Mouse (Mus musculus) neural tube, embryonic 14.5 days (tissue): ENCODE measurements around the gene Mbd6. TPM values are rescaled to one million over a fixed set of nuclear protein-coding genes. Genes with fewer than 3 reads are reported as not detected.

Experiments
- ATAC-seq: fragments of 200-750 bp; cut with Nextera tagmentation; 2 replicates; pipeline ENCODE4 v1.8.0; 2017; ENCODE audit warnings: low read depth, mild to moderate bottlenecking, moderate TSS enrichment, moderate library complexity
- H3K27ac ChIP-seq: fragments of 300-500 bp; sonication (generic); 2 replicates; pipeline ENCODE4 v1.5.1; 2014; ENCODE audit warnings: low read depth, mild to moderate bottlenecking, control low read depth, low read length, moderate library complexity, mixed read lengths
- H3K27me3 ChIP-seq: fragments of 300-500 bp; sonication (generic); 2 replicates; pipeline ENCODE4 v1.6.1; 2014; ENCODE audit warnings: low read length; ENCODE audit not compliant: control insufficient read depth, insufficient read depth
- H3K36me3 ChIP-seq: fragments of 300-500 bp; sonication (generic); 2 replicates; pipeline ENCODE4 v1.6.1; 2014; ENCODE audit warnings: low read length, mixed read lengths; ENCODE audit not compliant: control insufficient read depth, insufficient read depth
- H3K4me1 ChIP-seq: fragments of 300-500 bp; sonication (generic); 2 replicates; pipeline ENCODE4 v1.6.1; 2014; ENCODE audit warnings: low read length; ENCODE audit not compliant: control insufficient read depth, insufficient read depth
- H3K4me2 ChIP-seq: fragments of 300-500 bp; sonication (generic); 2 replicates; pipeline ENCODE4 v1.6.1; 2014; ENCODE audit warnings: mild to moderate bottlenecking, low read depth, low read length, control low read depth
- H3K4me3 ChIP-seq: fragments of 300-500 bp; sonication (generic); 2 replicates; pipeline ENCODE4 v1.5.1; 2014; ENCODE audit warnings: low read depth, low read length, control low read depth, mixed read lengths
- H3K9ac ChIP-seq: fragments of 300-500 bp; sonication (generic); replicated peaks from 2 replicates; pipeline ENCODE4 v1.6.1; 2014; ENCODE audit warnings: low read depth, mild to moderate bottlenecking, control low read depth, low read length, mixed read lengths
- H3K9me3 ChIP-seq: fragments of 300-500 bp; sonication (generic); 2 replicates; pipeline ENCODE4 v1.6.1; 2016; ENCODE audit warnings: low read length; ENCODE audit not compliant: control insufficient read depth
- WGBS: fragments of 180-500 bp; shearing (Covaris S2); extraction: QIAGEN DNeasy Blood & Tissue Kit; methylation state at CpG from one replicate; pipeline ENCODE4 v1.1.7; 2014; 5-methylcytosine and 5-hydroxymethylcytosine counted together
- polyA plus RNA-seq: library from polyadenylated mRNA; unstranded; fragments of >200 nt; fragmentation: Nextera tagmentation; extraction: Ambion mirVana; gene quantifications from 2 replicates; pipeline ENCODE4 v1.2.1, GENCODE M21; 2014

The Mbd6 gene
- polyA plus RNA-seq, 1 experiment from 2014 or later, result 17.4 TPM

GRCm38 (mm10) chr10:127274261-127275022 is 14.4 kb downstream of the Mbd6 start:
- H3K4me3 ChIP-seq, result no peak overlapping the region
- 91% methylated on average over 11 of the region's 11 CpGs for WGBS
- no peak for ATAC-seq
- peaks cover 78% of the 10 kb centered on the region for H3K36me3 ChIP-seq
- H3K9ac ChIP-seq, result no peak overlapping the region
- no peak overlapping the region for H3K4me2 ChIP-seq
- no peaks in the 10 kb centered on the region for H3K27me3 ChIP-seq
- no peaks in the 10 kb centered on the region for H3K9me3 ChIP-seq
- no peaks in the 10 kb centered on the region for H3K4me1 ChIP-seq
- no peak overlapping the region for H3K27ac ChIP-seq

GRCm38 (mm10) chr10:127272371-127272770 is 16.4 kb downstream of the Mbd6 start:
- H3K27me3 ChIP-seq, result no peaks in the 10 kb centered on the region
- H3K36me3 ChIP-seq, result peaks cover 64% of the 10 kb centered on the region
- 90% methylated on average over 5 of the region's 5 CpGs for WGBS
- no peak for ATAC-seq
- no peak overlapping the region for H3K9ac ChIP-seq
- H3K9me3 ChIP-seq, result no peaks in the 10 kb centered on the region
- H3K27ac ChIP-seq, result no peak overlapping the region
- H3K4me1 ChIP-seq, result peaks cover 16% of the 10 kb centered on the region
- no peak overlapping the region for H3K4me2 ChIP-seq
- H3K4me3 ChIP-seq, result no peak overlapping the region

- Histone ChIP-seq H3K4me1 (peaks cover 22% of the 10 kb centered on the region), H3K36me3 (peaks cover 44% of the 10 kb centered on the region), H3K9ac (no peak overlapping the region), H3K27ac (no peak overlapping the region), H3K4me2 (no peak overlapping the region), H3K4me3 (no peak overlapping the region), H3K27me3 (no peaks in the 10 kb centered on the region), H3K9me3 (no peaks in the 10 kb centered on the region)
- no peak for ATAC-seq
- 64% methylated on average over 4 of the region's 4 CpGs for WGBS
Observed at GRCm38 (mm10) chr10:127269884-127270283, 18.9 kb downstream of the Mbd6 start.

GRCm38 (mm10) chr10:127269036-127269435 is 19.8 kb downstream of the Mbd6 start:
- H3K27ac ChIP-seq, result no peak overlapping the region
- no peak overlapping the region for H3K4me3 ChIP-seq
- H3K9me3 ChIP-seq, result no peaks in the 10 kb centered on the region
- WGBS, result 57% methylated on average over 12 of the region's 12 CpGs
- peaks cover 43% of the 10 kb centered on the region for H3K36me3 ChIP-seq
- no peak for ATAC-seq
- peaks cover 22% of the 10 kb centered on the region for H3K4me1 ChIP-seq
- H3K9ac ChIP-seq, result peak overlapping the region; percentile 22; the same call in 1 of the 2 replicates
- 0 out of 2 replicates have a peak overlapping the region, but pooled peaks have one; percentile 21 for H3K4me2 ChIP-seq
- no peaks in the 10 kb centered on the region for H3K27me3 ChIP-seq

- peak overlapping the region; percentile 22; the same call in 1 of the 2 replicates for H3K9ac ChIP-seq
- H3K4me2 ChIP-seq, result peak overlapping the region; percentile 11; the same call in 1 of the 2 replicates
Observed at GRCm38 (mm10) chr10:127268401-127268800, 20.4 kb downstream of the Mbd6 start.

GRCm38 (mm10) chr10:127267318-127267717 is 21.5 kb downstream of the Mbd6 start:
- Histone ChIP-seq H3K9me3 (no peaks in the 10 kb centered on the region), H3K4me3 (peak overlapping the region; percentile 99), H3K27me3 (no peaks in the 10 kb centered on the region), H3K4me1 (peaks cover 22% of the 10 kb centered on the region), H3K4me2 (peak overlapping the region; percentile 93), H3K9ac (peak overlapping the region; percentile 99), H3K36me3 (peaks cover 27% of the 10 kb centered on the region), H3K27ac (no peak overlapping the region)
- no peak for ATAC-seq
- WGBS, result 70% methylated on average over 5 of the region's 5 CpGs

More at GRCm38 (mm10) chr10:127268401-127268800, 20.4 kb downstream of the Mbd6 start:
- peak overlapping the region; percentile 57; the same call in 1 of the 2 replicates for H3K27ac ChIP-seq
- H3K4me3 ChIP-seq, result no peak overlapping the region
- H3K9me3 ChIP-seq, result no peaks in the 10 kb centered on the region
- no peaks in the 10 kb centered on the region for H3K27me3 ChIP-seq
- 85% methylated on average over 5 of the region's 5 CpGs for WGBS
- H3K4me1 ChIP-seq, result peaks cover 22% of the 10 kb centered on the region
- peaks cover 37% of the 10 kb centered on the region for H3K36me3 ChIP-seq
- no peak for ATAC-seq

- peak within 1 kb of the TSS; percentile 99 for H3K4me3 ChIP-seq
- peak within 1 kb of the TSS; percentile 99 for H3K9ac ChIP-seq
- under 1% methylated on average over 70 of the region's 70 CpGs for WGBS
- peak; percentile 93 for ATAC-seq
- H3K27me3 ChIP-seq, result no peaks in the 10 kb centered on the region
- H3K9me3 ChIP-seq, result no peaks in the 10 kb centered on the region
- peaks cover 27% of the 10 kb centered on the region for H3K4me1 ChIP-seq
- peak within 1 kb of the TSS; percentile 90 for H3K27ac ChIP-seq
- peak within 1 kb of the TSS; percentile 93 for H3K4me2 ChIP-seq
- H3K36me3 ChIP-seq, result peaks cover 19% of the 10 kb centered on the region
Observed at GRCm38 (mm10) chr10:127266112-127267091, 22.4 kb downstream of the Mbd6 start, which contains the start of gene Dctn2. Gene Dctn2 (plus strand): TSS chr10:127266368.

GRCm38 (mm10) chr10:127265727-127266111 is 23.1 kb downstream of the Mbd6 start:
- peak overlapping the region; percentile 99 for H3K4me3 ChIP-seq
- H3K9me3 ChIP-seq, result no peaks in the 10 kb centered on the region
- WGBS, result 32% methylated on average over 4 of the region's 4 CpGs
- peaks cover 12% of the 10 kb centered on the region for H3K36me3 ChIP-seq
- H3K4me1 ChIP-seq, result peaks cover 34% of the 10 kb centered on the region
- ATAC-seq, result no peak; the same call in 1 of the 2 replicates
- H3K27ac ChIP-seq, result no peak overlapping the region
- no peaks in the 10 kb centered on the region for H3K27me3 ChIP-seq
- peak overlapping the region; percentile 93; the same call in 1 of the 2 replicates for H3K4me2 ChIP-seq
- H3K9ac ChIP-seq, result peak overlapping the region; percentile 99; the same call in 1 of the 2 replicates
